Mouse (Mus musculus) mature B cell (primary cell): ENCODE measurements around the gene Tas2r106.

Experiments used
- in situ Hi-C: fragments of 300-500 bp; cut with MboI; formaldehyde crosslinking; loops from 2 replicates; pipeline ENCODE4 v1.14.3; 2019

Tas2r106 gene

GRCm38 (mm10) chr6:131678786-131679185, at the start of gene Tas2r106:
Tas2r106 (minus strand) TSS chr6:131678886.
- in situ Hi-C loops: no loop called here

DNA sequence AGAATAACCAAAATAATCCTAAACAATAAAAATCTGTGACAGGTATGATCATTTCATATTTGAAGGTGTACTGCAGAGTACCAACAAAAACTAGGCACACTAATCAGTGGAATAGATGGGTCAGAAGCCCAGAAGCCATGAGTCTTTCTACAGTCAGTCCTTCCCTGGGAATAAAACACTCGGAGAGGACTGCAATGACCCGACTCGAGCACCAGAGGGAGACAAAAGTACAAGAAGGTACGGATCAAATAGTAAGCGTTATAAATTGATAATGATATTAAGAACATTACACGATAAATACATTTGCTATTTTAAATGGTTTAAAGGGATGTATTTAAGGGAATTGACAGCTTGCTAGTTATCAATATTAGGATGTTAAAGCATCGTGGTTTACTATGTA, 34.1 kb upstream of the Tas2r106 start:
- in situ Hi-C loops: no loop called here

DNA sequence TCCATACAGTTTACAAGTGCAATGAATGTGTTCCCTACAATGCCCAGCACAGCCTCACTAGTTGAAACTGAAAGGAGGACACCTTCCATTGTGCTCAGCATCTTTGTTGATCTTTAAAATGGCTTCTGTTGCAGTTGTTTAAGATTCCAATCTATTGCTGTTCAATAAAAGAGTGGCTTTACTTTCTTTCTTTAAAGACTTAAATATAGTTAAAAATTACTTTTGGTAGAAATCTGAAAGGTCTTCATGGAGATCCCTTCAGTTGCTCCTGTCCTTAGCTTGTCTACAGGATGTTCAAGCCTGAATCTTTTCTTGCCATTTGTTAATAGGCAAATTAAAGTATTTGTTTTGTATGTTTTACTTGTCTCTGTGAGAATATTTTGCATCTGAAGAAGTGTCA, 11.3 kb upstream of the Tas2r106 start, which contains the start of gene Tas2r114:
TSS of gene Tas2r114 (minus strand) at position 101 of the 400 bp plus-strand sequence.
- in situ Hi-C loops: no loop called here

- in situ Hi-C loops: no loop called here
Observed at GRCm38 (mm10) chr6:131687395-131687794, 8.7 kb upstream of the Tas2r106 start, which contains the start of gene Tas2r105. Tas2r105 (minus strand) TSS chr6:131687495.

GRCm38 (mm10) chr6:131685644-131686043, 7.0 kb upstream of the Tas2r106 start, which contains the start of gene Tas2r104:
Tas2r104 (minus strand) TSS chr6:131685744.
- in situ Hi-C loops: no loop called here

DNA sequence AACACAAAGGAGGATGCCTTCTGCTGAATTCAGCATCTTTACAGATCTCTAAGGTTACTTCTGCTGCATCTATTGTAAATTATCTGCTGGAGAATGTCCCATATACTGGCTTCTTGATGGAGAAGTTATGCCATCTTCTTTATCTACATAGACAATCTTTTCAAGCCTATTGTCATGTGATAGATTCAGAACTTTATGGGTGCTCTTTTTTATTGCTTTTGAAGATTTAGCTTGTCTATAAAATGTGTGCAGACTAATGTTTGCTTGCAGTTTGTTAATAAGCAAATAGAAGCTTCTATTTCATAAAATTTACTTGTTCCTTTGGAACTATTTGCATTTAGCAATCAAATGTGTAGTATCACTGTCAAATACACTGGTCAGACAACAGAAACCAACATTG, 18.6 kb downstream of the Tas2r106 start, which contains the start of gene Tas2r107:
TSS of gene Tas2r107 (minus strand) at position 101 of the 400 bp plus-strand sequence.
- in situ Hi-C loops: no loop called here

- in situ Hi-C loops: no loop called here
Observed at GRCm38 (mm10) chr6:131630812-131631211, 47.9 kb downstream of the Tas2r106 start, which contains the start of gene Tas2r130. Tas2r130 (minus strand) TSS chr6:131630912.
